Mouse (Mus musculus) liver, adult 2 months (tissue): ENCODE data around the gene St3gal2.

Source experiments
- CTCF ChIP-seq: fragments of 200-500 bp; IDR thresholded peaks from 2 replicates; pipeline ENCODE4 v1.5.1; 2011; ENCODE audit warnings: low read depth, low read length, control low read depth
- POLR2A ChIP-seq: fragments of 200-500 bp; IDR thresholded peaks from 2 replicates; pipeline ENCODE4 v1.6.1; 2011; ENCODE audit warnings: low read length, control low read depth; ENCODE audit not compliant: insufficient read depth; ENCODE audit errors: extremely low read depth

DNA sequence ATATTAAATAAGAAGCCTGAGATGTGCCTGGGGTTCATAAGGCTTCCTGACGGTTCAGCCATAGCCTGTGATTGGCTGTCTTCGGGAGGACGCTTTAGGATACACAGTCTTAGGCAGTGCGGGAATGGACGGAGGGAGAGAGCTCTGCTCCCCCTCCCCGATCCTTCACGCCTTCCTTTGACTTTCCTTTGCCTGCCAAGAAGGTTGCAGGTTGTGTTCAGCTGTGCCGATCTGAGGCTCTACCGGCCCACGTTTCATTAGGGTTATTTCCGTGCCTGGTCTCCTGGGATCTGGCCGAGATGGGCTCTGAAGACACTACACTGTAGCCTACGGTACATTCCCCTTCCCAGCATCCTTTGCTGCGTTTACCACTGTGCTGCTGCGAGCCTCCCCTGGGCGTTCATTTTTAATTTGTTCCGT lies 30.4 kb downstream of the St3gal2 start:
- TF ChIP-seq CTCF (no peak), POLR2A (no peak)
